Mouse (Mus musculus) mammary gland, adult 2 months (tissue): ENCODE results near the gene Gm15023. TPM values are rescaled to one million over a fixed set of nuclear protein-coding genes. Genes with fewer than 3 reads are reported as not detected.

Experiments used
- polyA plus RNA-seq: library from polyadenylated mRNA; depleted of rRNA; stranded (reverse); fragments of >200 nt; gene quantifications from 2 replicates; pipeline ENCODE4 v1.2.3, GENCODE M21; 2012; ENCODE audit warnings: low replicate concordance; rRNA removed

Gm15023 gene
- polyA plus RNA-seq: not detected in 2 replicates

GRCm38 (mm10) chrX:135177532-135177931, at the start of gene Gm15023:
TSS of gene Gm15023 (minus strand) at chrX:135177632.

DNA sequence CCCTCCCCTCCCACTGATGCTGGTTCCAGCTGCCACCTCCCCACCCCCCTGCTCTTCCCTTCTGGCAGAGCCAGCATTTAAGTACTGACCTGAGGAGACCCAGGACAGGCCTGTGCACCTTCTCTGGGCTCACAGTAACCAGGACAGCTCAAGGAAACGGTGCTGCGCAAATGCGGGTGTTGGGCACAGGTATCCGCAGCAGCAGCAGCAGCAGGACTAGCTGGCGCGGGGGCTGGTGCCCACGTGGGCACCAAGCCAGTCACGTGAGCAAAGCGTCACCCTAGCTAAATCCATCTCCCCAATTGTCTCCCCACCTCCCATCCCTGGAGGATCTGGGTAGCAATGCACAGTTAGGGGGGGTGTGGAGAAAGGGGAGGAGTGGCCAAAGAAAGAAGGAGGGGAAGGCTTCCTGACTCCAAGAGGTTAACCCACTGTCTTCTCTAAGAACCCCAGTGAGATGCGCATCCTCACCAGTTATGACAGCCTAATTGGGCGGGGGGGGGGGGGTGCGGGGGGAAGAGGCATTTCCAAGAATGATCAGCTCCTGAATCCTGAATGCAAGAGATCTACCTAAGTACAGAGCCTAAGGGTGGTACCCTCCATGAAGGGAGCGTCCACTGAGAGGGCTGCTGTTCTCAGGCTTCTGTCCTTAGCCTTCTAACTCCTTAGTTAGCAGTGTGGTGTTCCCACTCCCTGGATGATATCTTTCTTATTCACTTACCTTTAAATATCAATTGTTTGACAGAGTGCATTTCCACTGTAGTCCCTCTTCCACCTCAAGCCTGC, 33.2 kb upstream of the Gm15023 start, which contains the start of gene Tceal6:
TSS of gene Tceal6 (minus strand) at position 252 of the 786 bp plus-strand sequence.

Other genes starting within 250 kb of the Gm15023 start
- not detected in 2 replicates for gene Nxf2, start 212.9 kb downstream of the Gm15023 start, polyA plus RNA-seq
- gene Zmat1, start 168.4 kb downstream of the Gm15023 start, polyA plus RNA-seq: 0.22 and 0.67 TPM in 2 replicates
- not detected in 2 replicates for gene Tceal6, start 33.1 kb upstream of the Gm15023 start, polyA plus RNA-seq
- gene Pramel3, start 124.7 kb upstream of the Gm15023 start, polyA plus RNA-seq: not detected in 2 replicates
- gene Gm5128, start 195.7 kb upstream of the Gm15023 start, polyA plus RNA-seq: not detected in 2 replicates